ENCODE assay signal across 22 mouse cellular contexts in genomic region chr14:95493154-95493553, GRCm38 (mm10).
DNase-seq lines count a peak whose midpoint lies in the region; ATAC-seq lines count a peak whose summit lies in the region.
"Had no signal": no experiment of that assay in that cellular context is flagged by ENCODE, and none has a peak within 500 bp of the region (broad histone marks: within the 10 kb centered on the region; RNA-seq: fewer than 3 reads in every experiment).

No protein-coding gene starts in this region.

- H3K9me3 ChIP-seq in forebrain, embryonic 13.5 days (replicated peaks): no peaks in the 10 kb centered on the region
- no peaks in the 10 kb centered on the region for H3K9me3 ChIP-seq in forebrain, embryonic 14.5 days (replicated peaks; ENCODE audit: control insufficient read depth, low read length)
- H3K9me3 ChIP-seq in hindbrain, embryonic 12.5 days (replicated peaks): no peaks in the 10 kb centered on the region
- no peaks in the 10 kb centered on the region for H3K9me3 ChIP-seq in hindbrain, embryonic 14.5 days (ENCODE audit: control insufficient read depth, low read length)
- no peaks in the 10 kb centered on the region for H3K9me3 ChIP-seq in midbrain, embryonic 14.5 days (ENCODE audit: control insufficient read depth, low read length)
- no peaks in the 10 kb centered on the region for H3K9me3 ChIP-seq in midbrain, embryonic 13.5 days
- H3K9me3 ChIP-seq: embryonic facial prominence, embryonic 13.5 days; embryonic facial prominence, embryonic 15.5 days; forebrain, embryonic 10.5 days; forebrain, embryonic 12.5 days had no signal

- no peak overlapping the region for H3K9ac ChIP-seq in forebrain, embryonic 13.5 days
- H3K9ac ChIP-seq in forebrain, embryonic 14.5 days (ENCODE audit: low read length): no peak overlapping the region
- no peak overlapping the region for H3K9ac ChIP-seq in hindbrain, embryonic 12.5 days
- H3K9ac ChIP-seq in hindbrain, embryonic 14.5 days: no peak overlapping the region
- H3K9ac ChIP-seq in midbrain, embryonic 14.5 days (replicated peaks; ENCODE audit: low read length): no peak overlapping the region
- no peak overlapping the region for H3K9ac ChIP-seq in midbrain, embryonic 13.5 days (replicated peaks)
- H3K9ac ChIP-seq: embryonic facial prominence, embryonic 13.5 days; embryonic facial prominence, embryonic 15.5 days; forebrain, embryonic 12.5 days had no signal

- no peaks in the 10 kb centered on the region for H3K4me1 ChIP-seq in forebrain, embryonic 13.5 days
- no peaks in the 10 kb centered on the region for H3K4me1 ChIP-seq in forebrain, embryonic 14.5 days (ENCODE audit: control insufficient read depth, insufficient read depth, low read length)
- no peaks in the 10 kb centered on the region for H3K4me1 ChIP-seq in hindbrain, embryonic 12.5 days
- no peaks in the 10 kb centered on the region for H3K4me1 ChIP-seq in hindbrain, embryonic 14.5 days (replicated peaks; ENCODE audit: control insufficient read depth, insufficient read depth, low read length)
- no peaks in the 10 kb centered on the region for H3K4me1 ChIP-seq in midbrain, embryonic 14.5 days (ENCODE audit: control insufficient read depth, insufficient read depth, low read length)
- no peaks in the 10 kb centered on the region for H3K4me1 ChIP-seq in midbrain, embryonic 13.5 days (replicated peaks)
- H3K4me1 ChIP-seq: embryonic facial prominence, embryonic 13.5 days; embryonic facial prominence, embryonic 15.5 days; forebrain, embryonic 10.5 days; forebrain, embryonic 12.5 days had no signal

- no peak overlapping the region for H3K27ac ChIP-seq in forebrain, embryonic 13.5 days
- H3K27ac ChIP-seq in forebrain, embryonic 14.5 days (ENCODE audit: low read depth, low read length): no peak overlapping the region
- H3K27ac ChIP-seq in hindbrain, embryonic 12.5 days: no peak overlapping the region
- H3K27ac ChIP-seq in hindbrain, embryonic 14.5 days: no peak overlapping the region
- H3K27ac ChIP-seq in midbrain, embryonic 14.5 days (replicated peaks; ENCODE audit: low read depth, low read length): no peak overlapping the region
- H3K27ac ChIP-seq in midbrain, embryonic 13.5 days: no peak overlapping the region
- H3K27ac ChIP-seq: embryonic facial prominence, embryonic 13.5 days; embryonic facial prominence, embryonic 15.5 days; forebrain, embryonic 10.5 days; forebrain, embryonic 12.5 days had no signal

- 95% methylated on average over 3 of the region's 3 CpGs for WGBS in forebrain, embryonic 13.5 days
- WGBS in forebrain, embryonic 14.5 days: 92% methylated on average over 3 of the region's 3 CpGs
- 94% methylated on average over 3 of the region's 3 CpGs for WGBS in hindbrain, embryonic 12.5 days
- WGBS in hindbrain, embryonic 14.5 days: 97% methylated on average over 3 of the region's 3 CpGs
- 96% methylated on average over 3 of the region's 3 CpGs for WGBS in midbrain, embryonic 14.5 days
- WGBS in midbrain, embryonic 13.5 days: 99% methylated on average over 3 of the region's 3 CpGs

- no peaks in the 10 kb centered on the region for H3K27me3 ChIP-seq in forebrain, embryonic 13.5 days
- no peaks in the 10 kb centered on the region for H3K27me3 ChIP-seq in forebrain, embryonic 14.5 days (replicated peaks; ENCODE audit: control insufficient read depth, insufficient read depth, low read length)
- no peaks in the 10 kb centered on the region for H3K27me3 ChIP-seq in hindbrain, embryonic 12.5 days
- H3K27me3 ChIP-seq in hindbrain, embryonic 14.5 days (ENCODE audit: control insufficient read depth, insufficient read depth, low read length): no peaks in the 10 kb centered on the region
- H3K27me3 ChIP-seq in midbrain, embryonic 14.5 days (ENCODE audit: control insufficient read depth, insufficient read depth, low read length): no peaks in the 10 kb centered on the region
- no peaks in the 10 kb centered on the region for H3K27me3 ChIP-seq in midbrain, embryonic 13.5 days
- H3K27me3 ChIP-seq: embryonic facial prominence, embryonic 13.5 days; embryonic facial prominence, embryonic 15.5 days; forebrain, embryonic 12.5 days had no signal

- no peak overlapping the region for H3K4me3 ChIP-seq in forebrain, embryonic 13.5 days
- no peak overlapping the region for H3K4me3 ChIP-seq in forebrain, embryonic 14.5 days (ENCODE audit: low read depth, low read length)
- no peak overlapping the region for H3K4me3 ChIP-seq in hindbrain, embryonic 12.5 days
- no peak overlapping the region for H3K4me3 ChIP-seq in hindbrain, embryonic 14.5 days (replicated peaks; ENCODE audit: low read length)
- H3K4me3 ChIP-seq in midbrain, embryonic 14.5 days (replicated peaks; ENCODE audit: low read depth, low read length): no peak overlapping the region
- no peak overlapping the region for H3K4me3 ChIP-seq in midbrain, embryonic 13.5 days (replicated peaks)
- H3K4me3 ChIP-seq: embryonic facial prominence, embryonic 13.5 days; embryonic facial prominence, embryonic 15.5 days; erythroblast, embryonic 14.5 days; forebrain, embryonic 10.5 days; forebrain, embryonic 12.5 days had no signal

- DNase-seq in forebrain, embryonic 14.5 days (ENCODE audit: low spot score): no peak
- DNase-seq in hindbrain, embryonic 14.5 days (ENCODE audit: low spot score): no peak
- DNase-seq in midbrain, embryonic 14.5 days: no peak
- DNase-seq: adrenal gland, adult 2 months; adrenal gland, postnatal 10 days; adrenal gland, postnatal 25 days; cerebellum, adult 11 months; cerebellum, adult 18-20 months; cerebellum, adult 8-10 months; cerebellum, adult 9-11 months; cerebellum, postnatal 14 days; cerebellum, postnatal 36 days; embryo, embryonic 11 days had no signal

- no peaks in the 10 kb centered on the region for H3K36me3 ChIP-seq in forebrain, embryonic 13.5 days (ENCODE audit: poor library complexity, severe bottlenecking)
- no peaks in the 10 kb centered on the region for H3K36me3 ChIP-seq in forebrain, embryonic 14.5 days (ENCODE audit: control insufficient read depth, insufficient read depth, low read length)
- no peaks in the 10 kb centered on the region for H3K36me3 ChIP-seq in hindbrain, embryonic 12.5 days
- no peaks in the 10 kb centered on the region for H3K36me3 ChIP-seq in hindbrain, embryonic 14.5 days (replicated peaks; ENCODE audit: control insufficient read depth, insufficient read depth)
- no peaks in the 10 kb centered on the region for H3K36me3 ChIP-seq in midbrain, embryonic 14.5 days (ENCODE audit: control insufficient read depth, insufficient read depth, low read length)
- no peaks in the 10 kb centered on the region for H3K36me3 ChIP-seq in midbrain, embryonic 13.5 days
- H3K36me3 ChIP-seq: embryonic facial prominence, embryonic 13.5 days; embryonic facial prominence, embryonic 15.5 days; forebrain, embryonic 10.5 days; forebrain, embryonic 12.5 days had no signal

- H3K4me2 ChIP-seq in forebrain, embryonic 13.5 days: no peak overlapping the region
- no peak overlapping the region for H3K4me2 ChIP-seq in forebrain, embryonic 14.5 days (ENCODE audit: low read length)
- no peak overlapping the region for H3K4me2 ChIP-seq in hindbrain, embryonic 12.5 days (replicated peaks)
- H3K4me2 ChIP-seq in hindbrain, embryonic 14.5 days (replicated peaks): no peak overlapping the region
- H3K4me2 ChIP-seq in midbrain, embryonic 14.5 days (ENCODE audit: low read length): no peak overlapping the region
- H3K4me2 ChIP-seq in midbrain, embryonic 13.5 days (replicated peaks): no peak overlapping the region
- H3K4me2 ChIP-seq: embryonic facial prominence, embryonic 13.5 days; embryonic facial prominence, embryonic 15.5 days; forebrain, embryonic 12.5 days had no signal

- ATAC-seq in forebrain, embryonic 13.5 days: 0 out of 2 replicates have a peak, but pooled peaks have one; percentile 36
- no peak for ATAC-seq in forebrain, embryonic 14.5 days
- peak; percentile 54; the same call in 1 of the 2 replicates for ATAC-seq in hindbrain, embryonic 12.5 days (ENCODE audit: low FRiP score)
- no peak for ATAC-seq in hindbrain, embryonic 14.5 days (ENCODE audit: low FRiP score)
- ATAC-seq in midbrain, embryonic 14.5 days (ENCODE audit: low FRiP score, low TSS enrichment): 0 out of 2 replicates have a peak, but pooled peaks have one; percentile 28
- ATAC-seq in midbrain, embryonic 13.5 days: no peak
- ATAC-seq: forebrain, embryonic 16.5 days had no signal

Comparison
In these comparisons a context has a peak if more than half of its experiments do, and no peak if none do; other contexts are left out.
1. ATAC-seq: peak in forebrain, embryonic 13.5 days (single experiment), hindbrain, embryonic 12.5 days (single experiment) and midbrain, embryonic 14.5 days (single experiment); none in forebrain, embryonic 14.5 days (single experiment), hindbrain, embryonic 14.5 days (single experiment) and midbrain, embryonic 13.5 days (single experiment).